Mouse (Mus musculus): Measurements from ENCODE around the gene 2010005H15Rik. TPM values are rescaled to one million over a fixed set of nuclear protein-coding genes. Genes with fewer than 3 reads are reported as not detected.

The 2010005H15Rik gene
- polyA plus RNA-seq, 1 experiment = not detected

DNA sequence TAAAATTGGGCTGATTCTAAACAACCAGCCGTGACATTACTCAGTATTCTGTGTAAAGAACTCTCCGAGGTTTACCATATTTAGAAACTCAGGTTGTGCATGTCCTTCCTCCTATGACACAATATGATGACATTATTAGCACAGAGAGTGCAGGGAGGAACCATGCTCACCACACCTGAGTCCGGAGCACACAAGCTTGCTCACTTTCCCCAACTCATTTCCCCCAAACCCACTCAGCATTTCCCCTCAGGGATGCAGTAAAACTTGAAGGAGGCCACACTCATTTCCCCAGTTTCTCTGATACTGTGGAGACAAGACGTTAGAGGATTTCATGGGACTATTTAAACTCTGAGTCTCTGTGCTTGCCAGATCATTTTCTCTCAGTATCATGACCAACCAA, 67.9 kb downstream of the 2010005H15Rik start:
- TF ChIP-seq CTCF (IDR thresholded peaks at IDR 0.05; ENCODE audit: insufficient read depth, low read depth, low read length) (no peak), POLR2A (IDR thresholded peaks at IDR 0.05; ENCODE audit: insufficient read depth, low read depth, low read length) (no peak)
- WGBS = 89% methylated on average over 4 of the region's 4 CpGs
- no peak overlapping the region for H3K27ac ChIP-seq (ENCODE audit: insufficient read depth, low read depth, low read length)
- no peaks in the 10 kb centered on the region for H3K4me1 ChIP-seq (ENCODE audit: control insufficient read depth, insufficient read depth, low read length)
- H3K4me3 ChIP-seq (ENCODE audit: insufficient read depth, low read depth, low read length) = no peak overlapping the region

Other genes with a start within 250 kb of the 2010005H15Rik start
- 130 TPM in 1 of 2 replicates, not detected in the other for gene Kpna1, start 242.7 kb upstream of the 2010005H15Rik start, polyA plus RNA-seq (2012; ENCODE audit: insufficient read depth, insufficient read length, low replicate concordance, missing spikeins)
- gene Wdr5b, start 180.3 kb upstream of the 2010005H15Rik start, polyA plus RNA-seq (2012; ENCODE audit: insufficient read depth, insufficient read length, low replicate concordance, missing spikeins) = not detected in 2 replicates
- gene Fam162a, start 149.9 kb upstream of the 2010005H15Rik start, polyA plus RNA-seq (2012; ENCODE audit: insufficient read depth, insufficient read length, low replicate concordance, missing spikeins) = not detected in 2 replicates
- gene Ccdc58, start 149.8 kb upstream of the 2010005H15Rik start, polyA plus RNA-seq (2012; ENCODE audit: insufficient read depth, insufficient read length, low replicate concordance, missing spikeins) = not detected in 2 replicates
- not detected in 2 replicates for gene Csta1, start 90.2 kb upstream of the 2010005H15Rik start, polyA plus RNA-seq (2012; ENCODE audit: insufficient read depth, insufficient read length, low replicate concordance, missing spikeins)
- gene Stfa2l1, start 64.7 kb upstream of the 2010005H15Rik start, polyA plus RNA-seq (2012; ENCODE audit: insufficient read depth, insufficient read length, low replicate concordance, missing spikeins) = not detected in 2 replicates
- not detected in 2 replicates for gene Gm5483, start 37.3 kb upstream of the 2010005H15Rik start, polyA plus RNA-seq (2012; ENCODE audit: insufficient read depth, insufficient read length, low replicate concordance, missing spikeins)
- not detected in 2 replicates for gene Gm5416, start 11.1 kb upstream of the 2010005H15Rik start, polyA plus RNA-seq (2012; ENCODE audit: insufficient read depth, insufficient read length, low replicate concordance, missing spikeins)
- not detected in 2 replicates for gene Stfa1, start 55.5 kb downstream of the 2010005H15Rik start, polyA plus RNA-seq (2012; ENCODE audit: insufficient read depth, insufficient read length, low replicate concordance, missing spikeins)
- not detected in 2 replicates for gene BC117090, start 112.9 kb downstream of the 2010005H15Rik start, polyA plus RNA-seq (2012; ENCODE audit: insufficient read depth, insufficient read length, low replicate concordance, missing spikeins)
- gene BC100530, start 146.3 kb downstream of the 2010005H15Rik start, polyA plus RNA-seq (2012; ENCODE audit: insufficient read depth, insufficient read length, low replicate concordance, missing spikeins) = not detected in 2 replicates
- not detected in 2 replicates for gene Stfa2, start 187.0 kb downstream of the 2010005H15Rik start, polyA plus RNA-seq (2012; ENCODE audit: insufficient read depth, insufficient read length, low replicate concordance, missing spikeins)
- not detected in 2 replicates for gene Stfa3, start 233.9 kb downstream of the 2010005H15Rik start, polyA plus RNA-seq (2012; ENCODE audit: insufficient read depth, insufficient read length, low replicate concordance, missing spikeins)

All from olfactory bulb, adult 2 months (tissue).